Mouse (Mus musculus) midbrain, embryonic 13.5 days (tissue): ENCODE results near the gene Limd1. TPM values are rescaled to one million over a fixed set of nuclear protein-coding genes. Genes with fewer than 3 reads are reported as not detected.

Experiments
- ATAC-seq: fragments of 200-750 bp; cut with Nextera tagmentation; 2 replicates; pipeline ENCODE4 v1.8.0; 2017; ENCODE audit warnings: mild to moderate bottlenecking, moderate TSS enrichment, moderate library complexity
- H3K27ac ChIP-seq: fragments of 300-500 bp; sonication (generic); 2 replicates; pipeline ENCODE4 v1.5.1; 2015; ENCODE audit warnings: inconsistent platforms, mild to moderate bottlenecking, moderate library complexity
- H3K27me3 ChIP-seq: fragments of 300-500 bp; sonication (generic); 2 replicates; pipeline ENCODE4 v1.6.1; 2015; ENCODE audit warnings: mild to moderate bottlenecking, inconsistent platforms
- H3K36me3 ChIP-seq: fragments of 300-500 bp; sonication (generic); 2 replicates; pipeline ENCODE4 v1.6.1; 2015; ENCODE audit warnings: mild to moderate bottlenecking, inconsistent platforms
- H3K4me1 ChIP-seq: fragments of 300-500 bp; sonication (generic); replicated peaks from 2 replicates; pipeline ENCODE4 v1.6.1; 2015; ENCODE audit warnings: inconsistent platforms
- H3K4me2 ChIP-seq: fragments of 300-500 bp; sonication (generic); replicated peaks from 2 replicates; pipeline ENCODE4 v1.6.1; 2015; ENCODE audit warnings: moderate library complexity, mild to moderate bottlenecking, inconsistent platforms
- H3K4me3 ChIP-seq: fragments of 300-500 bp; sonication (generic); replicated peaks from 2 replicates; pipeline ENCODE4 v1.5.1; 2015; ENCODE audit warnings: mild to moderate bottlenecking, inconsistent platforms
- H3K9ac ChIP-seq: fragments of 300-500 bp; sonication (generic); replicated peaks from 2 replicates; pipeline ENCODE4 v1.6.1; 2015; ENCODE audit warnings: mild to moderate bottlenecking, inconsistent platforms
- H3K9me3 ChIP-seq: fragments of 300-500 bp; sonication (generic); 2 replicates; pipeline ENCODE4 v1.6.1; 2016; ENCODE audit warnings: mild to moderate bottlenecking, inconsistent platforms
- WGBS: fragments of 180-500 bp; shearing (Covaris S2); methylation state at CpG from one replicate; pipeline ENCODE4 v1.1.7; 2015; 5-methylcytosine and 5-hydroxymethylcytosine counted together
- polyA plus RNA-seq: library from polyadenylated mRNA; unstranded; fragments of >200 nt; fragmentation: Nextera tagmentation; extraction: Ambion mirVana; gene quantifications from 2 replicates; pipeline ENCODE4 v1.2.1, GENCODE M21; 2015

Limd1 gene
- polyA plus RNA-seq, 1 experiment from 2014 or later: 22.7 TPM

GRCm38 (mm10) chr9:123468406-123469085 is 10.0 kb upstream of the Limd1 start:
- Histone ChIP-seq H3K36me3 (0 out of 2 replicates have a peak, but pooled peaks cover under 1% of the 10 kb centered on the region), H3K27me3 (no peaks in the 10 kb centered on the region)
- 76% methylated on average over 5 of the region's 5 CpGs for WGBS

GRCm38 (mm10) chr9:123469087-123469486 is 9.4 kb upstream of the Limd1 start:
- no peaks in the 10 kb centered on the region for H3K36me3 ChIP-seq
- H3K27ac ChIP-seq: no peak overlapping the region
- no peak overlapping the region for H3K9ac ChIP-seq
- no peaks in the 10 kb centered on the region for H3K4me1 ChIP-seq
- H3K27me3 ChIP-seq: no peaks in the 10 kb centered on the region
- no peak overlapping the region for H3K4me2 ChIP-seq
- H3K4me3 ChIP-seq: no peak overlapping the region
- no peaks in the 10 kb centered on the region for H3K9me3 ChIP-seq
- ATAC-seq: no peak

More at GRCm38 (mm10) chr9:123468406-123469085, 10.0 kb upstream of the Limd1 start:
- H3K4me1 ChIP-seq: no peaks in the 10 kb centered on the region
- no peak overlapping the region for H3K4me3 ChIP-seq
- no peak overlapping the region for H3K4me2 ChIP-seq
- no peaks in the 10 kb centered on the region for H3K9me3 ChIP-seq
- H3K27ac ChIP-seq: no peak overlapping the region
- H3K9ac ChIP-seq: no peak overlapping the region
- no peak for ATAC-seq

- H3K4me2 ChIP-seq: no peak overlapping the region
- ATAC-seq: no peak
These were observed 5.1 kb upstream of the Limd1 start for GRCm38 (mm10) chr9:123473377-123473776.

GRCm38 (mm10) chr9:123475569-123475968 is 2.9 kb upstream of the Limd1 start:
- 80% methylated on average over 1 of the region's 1 CpGs for WGBS
- ATAC-seq: no peak
- Histone ChIP-seq H3K9me3 (no peaks in the 10 kb centered on the region), H3K4me1 (peaks cover 19% of the 10 kb centered on the region), H3K27me3 (no peaks in the 10 kb centered on the region), H3K4me3 (no peak overlapping the region), H3K36me3 (no peaks in the 10 kb centered on the region), H3K9ac (no peak overlapping the region), H3K27ac (no peak overlapping the region), H3K4me2 (no peak overlapping the region)

More at GRCm38 (mm10) chr9:123473377-123473776, 5.1 kb upstream of the Limd1 start:
- Histone ChIP-seq H3K4me3 (no peak overlapping the region), H3K27ac (no peak overlapping the region), H3K9ac (no peak overlapping the region), H3K4me1 (no peaks in the 10 kb centered on the region; the same call in 1 of the 2 replicates), H3K9me3 (no peaks in the 10 kb centered on the region), H3K27me3 (no peaks in the 10 kb centered on the region), H3K36me3 (no peaks in the 10 kb centered on the region)

DNA sequence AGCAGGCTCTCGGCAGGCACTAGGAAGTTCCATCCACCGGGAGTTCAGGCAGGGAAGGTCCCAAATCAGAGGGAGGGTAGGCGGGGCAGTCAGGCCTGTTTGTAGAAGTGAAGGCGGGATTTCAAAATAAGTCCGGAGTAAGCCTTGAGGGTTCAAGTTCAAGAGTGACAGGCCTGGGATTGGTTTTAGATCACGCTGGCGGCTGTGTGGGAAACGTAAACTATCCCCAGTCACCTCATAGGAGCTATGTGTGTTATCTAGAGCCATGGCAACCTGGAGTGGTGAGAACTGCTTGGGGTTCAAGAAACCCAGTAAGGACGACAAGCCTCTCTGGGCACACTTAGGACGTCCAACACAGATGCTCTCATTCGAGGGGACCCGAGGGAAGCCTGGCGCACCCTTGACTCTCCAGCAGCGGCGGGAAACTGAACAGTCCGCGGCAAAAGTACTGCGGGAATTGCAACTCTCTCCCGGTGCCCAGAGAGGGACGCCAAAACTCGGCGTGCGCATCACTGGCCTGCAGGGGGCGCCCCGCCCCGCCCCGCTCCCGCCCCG is 398 bp upstream of the Limd1 start:
- WGBS: 1% methylated on average over 17 of the region's 29 CpGs
- Histone ChIP-seq H3K4me3 (peak overlapping the region; percentile 62), H3K27ac (no peak overlapping the region), H3K4me1 (peaks cover 42% of the 10 kb centered on the region), H3K36me3 (no peaks in the 10 kb centered on the region), H3K9ac (0 out of 2 replicates have a peak overlapping the region, but pooled peaks have one; percentile 2), H3K27me3 (no peaks in the 10 kb centered on the region), H3K4me2 (peak overlapping the region; percentile 63), H3K9me3 (no peaks in the 10 kb centered on the region)
- peak; percentile 83 for ATAC-seq

DNA sequence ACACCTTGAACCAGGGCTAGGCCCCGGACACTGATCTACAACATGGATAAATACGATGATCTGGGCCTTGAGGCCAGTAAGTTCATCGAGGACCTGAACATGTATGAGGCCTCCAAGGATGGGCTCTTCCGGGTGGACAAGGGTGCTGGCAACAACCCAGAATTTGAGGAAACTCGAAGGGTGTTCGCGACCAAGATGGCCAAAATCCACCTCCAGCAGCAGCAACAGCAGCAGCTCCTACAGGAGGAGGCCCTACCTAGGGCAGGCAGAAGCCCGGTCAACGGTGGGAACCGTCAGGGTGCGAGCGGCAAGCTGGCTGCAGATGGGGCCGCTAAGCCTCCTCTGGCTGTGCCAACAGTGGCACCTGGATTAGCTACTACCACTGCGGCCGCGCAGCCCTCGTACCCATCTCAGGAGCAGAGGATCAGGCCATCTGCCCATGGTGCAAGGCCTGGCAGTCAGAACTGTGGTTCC is 727 bp downstream of the Limd1 start:
- 16% methylated on average over 17 of the region's 17 CpGs for WGBS
- peaks cover 48% of the 10 kb centered on the region for H3K4me1 ChIP-seq
- H3K36me3 ChIP-seq: no peaks in the 10 kb centered on the region
- H3K9me3 ChIP-seq: no peaks in the 10 kb centered on the region
- no peaks in the 10 kb centered on the region for H3K27me3 ChIP-seq
- peak overlapping the region; percentile 62 for H3K4me3 ChIP-seq
- ATAC-seq: peak; percentile 55
- H3K9ac ChIP-seq: peak overlapping the region; percentile 69
- H3K27ac ChIP-seq: no peak overlapping the region
- peak overlapping the region; percentile 63 for H3K4me2 ChIP-seq

DNA sequence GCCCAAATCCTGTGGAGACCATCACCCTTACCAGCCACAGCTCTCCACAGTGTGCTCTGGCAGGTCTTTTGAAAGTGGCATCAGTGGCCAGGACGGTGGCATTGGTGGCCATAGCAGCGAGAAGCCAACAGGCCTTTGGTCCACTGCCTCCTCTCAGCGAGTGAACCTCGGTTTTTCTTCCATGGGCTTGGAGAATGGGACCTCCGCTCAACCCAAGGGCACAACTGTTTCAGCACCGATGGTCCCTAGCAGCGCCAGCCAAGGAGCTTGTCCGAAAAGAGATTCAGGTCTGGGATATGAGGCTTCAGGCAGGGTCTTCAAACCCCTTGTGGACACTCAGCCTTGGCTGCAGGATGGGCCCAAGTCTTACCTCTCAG is 1.4 kb downstream of the Limd1 start:
- Histone ChIP-seq H3K4me1 (peaks cover 48% of the 10 kb centered on the region), H3K4me3 (peak overlapping the region; percentile 62), H3K36me3 (no peaks in the 10 kb centered on the region), H3K9me3 (no peaks in the 10 kb centered on the region), H3K27ac (no peak overlapping the region), H3K27me3 (no peaks in the 10 kb centered on the region), H3K4me2 (peak overlapping the region; percentile 63), H3K9ac (peak overlapping the region; percentile 69)
- 95% methylated on average over 8 of the region's 8 CpGs for WGBS
- no peak for ATAC-seq

GRCm38 (mm10) chr9:123480253-123480921 is 1.9 kb downstream of the Limd1 start:
- ATAC-seq: no peak
- 85% methylated on average over 18 of the region's 18 CpGs for WGBS
- Histone ChIP-seq H3K4me1 (peaks cover 48% of the 10 kb centered on the region), H3K27ac (no peak overlapping the region), H3K27me3 (no peaks in the 10 kb centered on the region), H3K4me2 (peak overlapping the region; percentile 63), H3K9me3 (no peaks in the 10 kb centered on the region), H3K9ac (no peak overlapping the region), H3K4me3 (peak overlapping the region; percentile 62), H3K36me3 (no peaks in the 10 kb centered on the region)

DNA sequence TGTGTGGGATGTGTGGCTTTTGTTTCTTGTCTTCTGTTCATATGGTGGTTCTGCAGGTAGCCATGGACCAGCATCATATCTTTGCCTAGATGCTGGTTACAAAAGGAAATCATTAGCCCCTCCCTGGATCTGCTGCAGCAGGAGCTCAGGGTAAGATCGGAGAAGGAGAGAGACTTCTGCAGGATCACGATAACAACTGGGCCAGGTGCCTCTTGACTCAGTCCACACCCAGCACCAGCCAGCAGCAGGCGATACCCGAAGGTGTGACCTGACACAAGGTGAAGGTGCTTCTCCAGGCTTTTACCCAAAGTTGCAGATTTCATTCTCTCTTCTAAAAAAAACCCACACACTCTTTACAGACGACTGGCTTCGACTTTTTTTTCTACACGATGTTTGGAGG is 2.6 kb downstream of the Limd1 start:
- WGBS: 83% methylated on average over 7 of the region's 7 CpGs
- Histone ChIP-seq H3K27ac (no peak overlapping the region), H3K4me1 (peaks cover 48% of the 10 kb centered on the region), H3K9me3 (no peaks in the 10 kb centered on the region), H3K4me3 (peak overlapping the region; percentile 62), H3K27me3 (no peaks in the 10 kb centered on the region), H3K4me2 (peak overlapping the region; percentile 63), H3K36me3 (no peaks in the 10 kb centered on the region), H3K9ac (peak overlapping the region; percentile 44; the same call in 1 of the 2 replicates)
- ATAC-seq: no peak

GRCm38 (mm10) chr9:123483598-123483997 is 5.1 kb downstream of the Limd1 start:
- no peak overlapping the region for H3K27ac ChIP-seq
- no peak overlapping the region for H3K4me3 ChIP-seq
- H3K27me3 ChIP-seq: no peaks in the 10 kb centered on the region
- 93% methylated on average over 1 of the region's 1 CpGs for WGBS
- H3K4me1 ChIP-seq: peaks cover 53% of the 10 kb centered on the region
- no peak overlapping the region for H3K4me2 ChIP-seq
- no peak for ATAC-seq
- no peaks in the 10 kb centered on the region for H3K36me3 ChIP-seq
- no peaks in the 10 kb centered on the region for H3K9me3 ChIP-seq
- H3K9ac ChIP-seq: no peak overlapping the region

- Histone ChIP-seq H3K27me3 (no peaks in the 10 kb centered on the region), H3K9me3 (no peaks in the 10 kb centered on the region), H3K4me3 (no peak overlapping the region), H3K27ac (no peak overlapping the region), H3K4me2 (no peak overlapping the region), H3K4me1 (peaks cover 42% of the 10 kb centered on the region), H3K9ac (no peak overlapping the region), H3K36me3 (no peaks in the 10 kb centered on the region)
- 96% methylated on average over 3 of the region's 3 CpGs for WGBS
- ATAC-seq: no peak
These were observed 6.3 kb downstream of the Limd1 start for GRCm38 (mm10) chr9:123484830-123485229.

DNA sequence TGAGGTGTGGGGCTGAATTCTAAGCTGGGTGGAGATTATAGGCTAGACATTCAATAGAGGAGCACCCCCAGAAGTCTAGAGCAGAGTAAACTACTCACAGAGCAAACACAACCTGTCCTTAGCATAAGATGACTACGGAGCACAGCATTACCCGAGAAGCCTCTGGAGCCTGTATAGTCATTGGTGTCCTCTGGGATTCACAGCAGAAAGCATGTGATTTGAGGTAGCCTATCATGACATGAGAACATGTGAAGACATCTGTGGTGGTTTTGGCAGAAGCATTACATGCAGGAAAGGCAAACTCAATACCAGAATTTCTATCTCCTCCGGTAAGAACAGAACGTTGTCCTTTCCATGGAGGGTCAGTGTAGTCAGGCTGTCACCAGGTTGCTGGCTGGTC is 7.1 kb downstream of the Limd1 start:
- no peak overlapping the region for H3K27ac ChIP-seq

More for the DNA sequence above, 7.1 kb downstream of the Limd1 start:
- Histone ChIP-seq H3K9me3 (no peaks in the 10 kb centered on the region), H3K4me3 (no peak overlapping the region), H3K27me3 (no peaks in the 10 kb centered on the region), H3K4me2 (no peak overlapping the region), H3K36me3 (no peaks in the 10 kb centered on the region), H3K9ac (no peak overlapping the region), H3K4me1 (peaks cover 38% of the 10 kb centered on the region)
- no peak for ATAC-seq
- WGBS: 91% methylated on average over 4 of the region's 4 CpGs
